Mouse (Mus musculus): ENCODE measurements around the gene Cwc27.

The Cwc27 gene

GRCm38 (mm10) chr13:104645778-104646425, 171.0 kb downstream of the Cwc27 start:
- no peak for DNase-seq (ENCODE audit: low spot score)

GRCm38 (mm10) chr13:104644185-104644584, 172.8 kb downstream of the Cwc27 start:
- no peak for DNase-seq (ENCODE audit: low spot score)

- DNase-seq (ENCODE audit: low spot score) = no peak
These were observed 176.1 kb downstream of the Cwc27 start for GRCm38 (mm10) chr13:104640694-104641454.

GRCm38 (mm10) chr13:104638988-104639387, 178.0 kb downstream of the Cwc27 start:
- DNase-seq (ENCODE audit: low spot score) = no peak

- DNase-seq (ENCODE audit: low spot score) = no peak
These were observed 180.9 kb downstream of the Cwc27 start for GRCm38 (mm10) chr13:104635965-104636462.

- no peak for DNase-seq (ENCODE audit: low spot score)
These were observed 182.2 kb downstream of the Cwc27 start for GRCm38 (mm10) chr13:104634708-104635107.

GRCm38 (mm10) chr13:104632427-104633167, 184.3 kb downstream of the Cwc27 start:
- DNase-seq (ENCODE audit: low spot score) = peak; percentile 17

- DNase-seq (ENCODE audit: low spot score) = no peak
These were observed 185.2 kb downstream of the Cwc27 start for GRCm38 (mm10) chr13:104631621-104632205.

GRCm38 (mm10) chr13:104630808-104631207, 186.1 kb downstream of the Cwc27 start:
- no peak for DNase-seq (ENCODE audit: low spot score)

- no peak for DNase-seq (ENCODE audit: low spot score)
These were observed 187.3 kb downstream of the Cwc27 start for GRCm38 (mm10) chr13:104629621-104630020.

- no peak for DNase-seq (ENCODE audit: low spot score)
These were observed 188.9 kb downstream of the Cwc27 start for GRCm38 (mm10) chr13:104628019-104628418.

- no peak for DNase-seq (ENCODE audit: low spot score)
These were observed 189.6 kb downstream of the Cwc27 start for GRCm38 (mm10) chr13:104627169-104627909.

GRCm38 (mm10) chr13:104623130-104623891, 193.6 kb downstream of the Cwc27 start:
- DNase-seq (ENCODE audit: low spot score) = no peak

- no peak for DNase-seq (ENCODE audit: low spot score)
These were observed 194.7 kb downstream of the Cwc27 start for GRCm38 (mm10) chr13:104622102-104622743.

- no peak for DNase-seq (ENCODE audit: low spot score)
These were observed 196.5 kb downstream of the Cwc27 start for GRCm38 (mm10) chr13:104620423-104620822.

- DNase-seq (ENCODE audit: low spot score) = no peak
These were observed 197.2 kb downstream of the Cwc27 start for GRCm38 (mm10) chr13:104619503-104620288.

- no peak for DNase-seq (ENCODE audit: low spot score)
These were observed 199.7 kb downstream of the Cwc27 start for GRCm38 (mm10) chr13:104617201-104617600.

GRCm38 (mm10) chr13:104615999-104616810, 200.7 kb downstream of the Cwc27 start:
- DNase-seq (ENCODE audit: low spot score) = no peak

- no peak for DNase-seq (ENCODE audit: low spot score)
These were observed 201.8 kb downstream of the Cwc27 start for GRCm38 (mm10) chr13:104615111-104615510.
